Mouse (Mus musculus): ENCODE data around the gene Ube2d2b. TPM values are rescaled to one million over a fixed set of nuclear protein-coding genes. Genes with fewer than 3 reads are reported as not detected.

The Ube2d2b gene
- polyA plus RNA-seq, 1 experiment from 2014 or later, result not detected

- H3K36me3 ChIP-seq (ENCODE audit: control insufficient read depth, insufficient read depth, low read length), result no peaks in the 10 kb centered on the region
- ATAC-seq (ENCODE audit: low FRiP score), result no peak
- DNase-seq (ENCODE audit: low spot score, missing footprints), result no peak
- H3K4me1 ChIP-seq (ENCODE audit: control insufficient read depth, insufficient read depth, low read length), result no peaks in the 10 kb centered on the region
- no peak overlapping the region for H3K9ac ChIP-seq (ENCODE audit: low read length)
- 87% methylated on average over 5 of the region's 5 CpGs for WGBS
- H3K4me2 ChIP-seq, result no peak overlapping the region
- H3K27me3 ChIP-seq (ENCODE audit: control insufficient read depth, insufficient read depth, low read length), result no peaks in the 10 kb centered on the region
- no peak overlapping the region for H3K27ac ChIP-seq (ENCODE audit: low read depth, low read length)
- H3K9me3 ChIP-seq (ENCODE audit: control insufficient read depth, low read length), result no peaks in the 10 kb centered on the region
- no peak overlapping the region for H3K4me3 ChIP-seq (ENCODE audit: low read depth, low read length)
These were observed 17.4 kb downstream of the Ube2d2b start for GRCm38 (mm10) chr5:107847349-107847748.

DNA sequence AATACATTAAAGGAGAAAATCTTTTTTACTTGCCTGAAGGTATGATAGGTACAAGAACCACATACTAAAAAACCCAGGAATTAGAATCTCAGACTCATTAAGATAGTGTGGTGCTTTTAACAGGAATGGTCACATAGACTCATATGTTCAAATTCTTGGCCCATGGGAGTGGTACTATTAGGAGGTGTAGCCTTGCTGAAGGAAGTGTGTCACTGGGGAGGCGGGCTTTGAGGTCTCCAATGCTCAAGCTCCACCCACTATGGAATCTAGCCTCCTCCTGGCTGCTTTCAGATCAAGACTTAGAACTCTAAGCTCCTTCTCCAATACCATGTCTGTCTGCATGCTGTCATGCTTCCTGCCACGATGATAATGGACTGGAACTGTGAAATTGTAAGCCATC, 17.9 kb downstream of the Ube2d2b start:
- no peak for DNase-seq (ENCODE audit: low spot score, missing footprints)
- Histone ChIP-seq H3K4me3 (ENCODE audit: low read depth, low read length) (no peak overlapping the region), H3K4me1 (ENCODE audit: control insufficient read depth, insufficient read depth, low read length) (no peaks in the 10 kb centered on the region), H3K36me3 (ENCODE audit: control insufficient read depth, insufficient read depth, low read length) (no peaks in the 10 kb centered on the region), H3K4me2 (no peak overlapping the region), H3K9ac (ENCODE audit: low read length) (no peak overlapping the region), H3K27me3 (ENCODE audit: control insufficient read depth, insufficient read depth, low read length) (no peaks in the 10 kb centered on the region), H3K27ac (ENCODE audit: low read depth, low read length) (no peak overlapping the region), H3K9me3 (ENCODE audit: control insufficient read depth, low read length) (no peaks in the 10 kb centered on the region)
- WGBS, result 82% methylated on average over 2 of the region's 2 CpGs
- no peak for ATAC-seq (ENCODE audit: low FRiP score)

- Histone ChIP-seq H3K27me3 (ENCODE audit: control insufficient read depth, insufficient read depth, low read length) (no peaks in the 10 kb centered on the region), H3K4me2 (no peak overlapping the region), H3K9me3 (ENCODE audit: control insufficient read depth, low read length) (no peaks in the 10 kb centered on the region), H3K36me3 (ENCODE audit: control insufficient read depth, insufficient read depth, low read length) (no peaks in the 10 kb centered on the region), H3K4me1 (ENCODE audit: control insufficient read depth, insufficient read depth, low read length) (peaks cover 2% of the 10 kb centered on the region; the same call in 1 of the 2 replicates), H3K4me3 (ENCODE audit: low read depth, low read length) (no peak overlapping the region), H3K27ac (ENCODE audit: low read depth, low read length) (no peak overlapping the region), H3K9ac (ENCODE audit: low read length) (no peak overlapping the region)
- DNase-seq (ENCODE audit: low spot score, missing footprints) (no peak), ATAC-seq (ENCODE audit: low FRiP score) (no peak)
- WGBS, result 92% methylated on average over 4 of the region's 4 CpGs
These were observed 19.1 kb downstream of the Ube2d2b start for GRCm38 (mm10) chr5:107848964-107849363.

DNA sequence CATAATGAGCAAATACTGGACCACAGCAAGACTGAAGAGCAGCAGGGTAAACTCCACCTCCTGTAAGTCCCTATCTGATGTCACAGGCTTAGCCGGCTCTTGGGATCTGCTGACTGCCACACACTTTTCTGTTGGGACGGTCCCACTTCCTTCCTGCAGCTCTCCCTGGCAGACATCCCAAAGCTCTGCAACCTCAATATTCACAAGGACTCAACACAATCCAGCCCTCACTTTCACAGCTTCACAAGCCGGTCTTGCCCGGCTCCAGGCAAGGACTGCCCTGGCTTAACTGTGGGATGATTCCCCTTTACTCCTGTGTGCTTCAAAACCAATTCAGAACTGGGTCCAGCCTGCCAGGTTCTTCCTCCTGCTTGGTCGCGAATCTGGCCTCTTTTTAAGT, 23.9 kb downstream of the Ube2d2b start:
- ATAC-seq (ENCODE audit: low FRiP score), result no peak
- DNase-seq (ENCODE audit: low spot score, missing footprints), result no peak
- no peak overlapping the region for H3K9ac ChIP-seq (ENCODE audit: low read length)

GRCm38 (mm10) chr5:107854556-107854955, 24.7 kb downstream of the Ube2d2b start:
- no peak for ATAC-seq (ENCODE audit: low FRiP score)
- DNase-seq (ENCODE audit: low spot score, missing footprints), result no peak
- H3K9me3 ChIP-seq (ENCODE audit: control insufficient read depth, low read length), result no peaks in the 10 kb centered on the region
- peaks cover 4% of the 10 kb centered on the region; the same call in 1 of the 2 replicates for H3K4me1 ChIP-seq (ENCODE audit: control insufficient read depth, insufficient read depth, low read length)
- no peak overlapping the region for H3K4me2 ChIP-seq
- 75% methylated on average over 3 of the region's 3 CpGs for WGBS
- H3K27me3 ChIP-seq (ENCODE audit: control insufficient read depth, insufficient read depth, low read length), result no peaks in the 10 kb centered on the region
- H3K36me3 ChIP-seq (ENCODE audit: control insufficient read depth, insufficient read depth, low read length), result no peaks in the 10 kb centered on the region
- H3K27ac ChIP-seq (ENCODE audit: low read depth, low read length), result no peak overlapping the region
- H3K9ac ChIP-seq (ENCODE audit: low read length), result no peak overlapping the region
- H3K4me3 ChIP-seq (ENCODE audit: low read depth, low read length), result no peak overlapping the region

More for the DNA sequence above, 23.9 kb downstream of the Ube2d2b start:
- no peaks in the 10 kb centered on the region for H3K9me3 ChIP-seq (ENCODE audit: control insufficient read depth, low read length)
- H3K4me1 ChIP-seq (ENCODE audit: control insufficient read depth, insufficient read depth, low read length), result peaks cover 4% of the 10 kb centered on the region; the same call in 1 of the 2 replicates
- no peak overlapping the region for H3K4me2 ChIP-seq
- no peaks in the 10 kb centered on the region for H3K36me3 ChIP-seq (ENCODE audit: control insufficient read depth, insufficient read depth, low read length)
- H3K27ac ChIP-seq (ENCODE audit: low read depth, low read length), result no peak overlapping the region
- 21% methylated on average over 6 of the region's 6 CpGs for WGBS
- H3K4me3 ChIP-seq (ENCODE audit: low read depth, low read length), result no peak overlapping the region
- no peaks in the 10 kb centered on the region for H3K27me3 ChIP-seq (ENCODE audit: control insufficient read depth, insufficient read depth, low read length)

- Histone ChIP-seq H3K4me3 (ENCODE audit: low read depth, low read length) (no peak overlapping the region), H3K9me3 (ENCODE audit: control insufficient read depth, low read length) (no peaks in the 10 kb centered on the region), H3K27ac (ENCODE audit: low read depth, low read length) (no peak overlapping the region), H3K36me3 (ENCODE audit: control insufficient read depth, insufficient read depth, low read length) (no peaks in the 10 kb centered on the region), H3K4me2 (no peak overlapping the region), H3K4me1 (ENCODE audit: control insufficient read depth, insufficient read depth, low read length) (peaks cover 4% of the 10 kb centered on the region; the same call in 1 of the 2 replicates), H3K27me3 (ENCODE audit: control insufficient read depth, insufficient read depth, low read length) (no peaks in the 10 kb centered on the region), H3K9ac (ENCODE audit: low read length) (no peak overlapping the region)
- 87% methylated on average over 2 of the region's 2 CpGs for WGBS
- no peak for DNase-seq (ENCODE audit: low spot score, missing footprints)
- ATAC-seq (ENCODE audit: low FRiP score), result no peak
These were observed 25.6 kb downstream of the Ube2d2b start for GRCm38 (mm10) chr5:107855546-107855945.

- no peaks in the 10 kb centered on the region for H3K36me3 ChIP-seq (ENCODE audit: control insufficient read depth, insufficient read depth, low read length)
- DNase-seq (ENCODE audit: low spot score, missing footprints), result no peak
- WGBS, result 52% methylated on average over 2 of the region's 2 CpGs
These were observed 29.1 kb downstream of the Ube2d2b start for GRCm38 (mm10) chr5:107858963-107859362.

GRCm38 (mm10) chr5:107863971-107864370, 34.1 kb downstream of the Ube2d2b start:
- no peak for ATAC-seq (ENCODE audit: low FRiP score)
- H3K4me2 ChIP-seq, result no peak overlapping the region

More at GRCm38 (mm10) chr5:107858963-107859362, 29.1 kb downstream of the Ube2d2b start:
- H3K9me3 ChIP-seq (ENCODE audit: control insufficient read depth, low read length), result no peaks in the 10 kb centered on the region
- H3K27ac ChIP-seq (ENCODE audit: low read depth, low read length), result no peak overlapping the region
- no peak overlapping the region for H3K4me3 ChIP-seq (ENCODE audit: low read depth, low read length)
- ATAC-seq (ENCODE audit: low FRiP score), result no peak
- H3K9ac ChIP-seq (ENCODE audit: low read length), result no peak overlapping the region
- no peak overlapping the region for H3K4me2 ChIP-seq
- no peaks in the 10 kb centered on the region for H3K27me3 ChIP-seq (ENCODE audit: control insufficient read depth, insufficient read depth, low read length)
- peaks cover 3% of the 10 kb centered on the region; the same call in 1 of the 2 replicates for H3K4me1 ChIP-seq (ENCODE audit: control insufficient read depth, insufficient read depth, low read length)

GRCm38 (mm10) chr5:107866127-107867126, 36.5 kb downstream of the Ube2d2b start:
- 75% methylated on average over 2 of the region's 2 CpGs for WGBS
- H3K4me3 ChIP-seq (ENCODE audit: low read depth, low read length), result no peak overlapping the region
- H3K4me1 ChIP-seq (ENCODE audit: control insufficient read depth, insufficient read depth, low read length), result 0 out of 2 replicates have a peak, but pooled peaks cover 2% of the 10 kb centered on the region
- no peak overlapping the region for H3K4me2 ChIP-seq
- H3K27ac ChIP-seq (ENCODE audit: low read depth, low read length), result no peak overlapping the region
- no peak for DNase-seq (ENCODE audit: low spot score, missing footprints)
- no peaks in the 10 kb centered on the region for H3K9me3 ChIP-seq (ENCODE audit: control insufficient read depth, low read length)
- ATAC-seq (ENCODE audit: low FRiP score), result no peak
- H3K36me3 ChIP-seq (ENCODE audit: control insufficient read depth, insufficient read depth, low read length), result no peaks in the 10 kb centered on the region
- no peak overlapping the region for H3K9ac ChIP-seq (ENCODE audit: low read length)
- no peaks in the 10 kb centered on the region; the same call in 1 of the 2 replicates for H3K27me3 ChIP-seq (ENCODE audit: control insufficient read depth, insufficient read depth, low read length)

More at GRCm38 (mm10) chr5:107863971-107864370, 34.1 kb downstream of the Ube2d2b start:
- H3K4me3 ChIP-seq (ENCODE audit: low read depth, low read length), result no peak overlapping the region
- H3K27ac ChIP-seq (ENCODE audit: low read depth, low read length), result no peak overlapping the region
- H3K9ac ChIP-seq (ENCODE audit: low read length), result no peak overlapping the region
- DNase-seq (ENCODE audit: low spot score, missing footprints), result no peak
- H3K27me3 ChIP-seq (ENCODE audit: control insufficient read depth, insufficient read depth, low read length), result no peaks in the 10 kb centered on the region
- WGBS, result 85% methylated on average over 3 of the region's 3 CpGs
- H3K36me3 ChIP-seq (ENCODE audit: control insufficient read depth, insufficient read depth, low read length), result no peaks in the 10 kb centered on the region
- H3K4me1 ChIP-seq (ENCODE audit: control insufficient read depth, insufficient read depth, low read length), result 0 out of 2 replicates have a peak, but pooled peaks cover 2% of the 10 kb centered on the region
- H3K9me3 ChIP-seq (ENCODE audit: control insufficient read depth, low read length), result no peaks in the 10 kb centered on the region
